ENCODE assay signal across 8 mouse cellular contexts in the genomic region with DNA sequence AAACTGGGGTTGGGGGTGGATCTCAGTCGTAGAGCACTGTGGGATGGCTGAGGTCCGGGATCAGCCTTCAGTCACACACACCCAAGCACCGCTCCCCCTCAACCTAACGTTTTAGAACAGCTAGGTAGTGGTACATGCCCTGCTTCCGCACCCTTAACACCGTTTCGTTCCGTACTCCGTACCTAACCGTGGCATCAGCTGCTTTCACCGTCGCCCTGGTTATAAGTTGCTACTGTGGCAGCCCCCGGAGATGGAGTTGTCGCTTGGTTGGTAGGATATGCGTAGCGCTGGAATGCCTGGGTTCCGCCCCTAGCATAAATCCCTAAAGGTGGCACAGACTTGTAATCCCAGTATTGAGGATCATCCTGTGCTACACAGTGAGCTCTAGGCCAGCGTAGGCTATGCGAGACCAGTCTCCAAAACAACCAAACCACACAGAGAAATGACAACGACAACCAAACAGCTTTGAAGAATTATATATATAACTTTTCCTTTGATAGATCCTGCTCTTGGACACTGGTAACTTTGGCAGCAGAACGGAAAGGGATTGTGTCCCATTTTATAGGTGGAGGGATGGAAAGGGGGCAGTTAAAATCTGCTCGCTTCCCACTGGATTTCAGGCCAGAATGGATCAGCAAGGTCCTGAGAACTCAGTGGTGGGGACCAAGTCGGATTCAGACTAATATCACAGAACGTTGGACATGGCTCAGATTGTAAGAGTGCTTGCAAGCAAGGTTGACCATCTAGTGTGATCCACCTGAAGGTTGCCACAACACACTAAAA. TPM values are rescaled to one million over a fixed set of nuclear protein-coding genes. Genes with fewer than 3 reads are reported as not detected.
DNase-seq lines count a peak whose midpoint lies in the region; ATAC-seq and TF ChIP-seq lines count a peak whose summit lies in the region.

A gene (minus strand): TSS at position 207 of the 783 bp plus-strand sequence.

- no peaks in the 10 kb centered on the region for H3K4me1 ChIP-seq in kidney, embryonic 14.5 days (ENCODE audit: control insufficient read depth, insufficient read depth, low read length)
- H3K4me1 ChIP-seq in MEL (ENCODE audit: control insufficient read depth in 1 of 2, insufficient read depth in 2 of 2, low read length in 2 of 2) = peaks cover 0 to 3% of the 10 kb centered on the region in 2 experiments; a peak in 1 of 4 replicates
- H3K4me1 ChIP-seq in embryonic facial prominence, embryonic 10.5 days = peaks cover 9% of the 10 kb centered on the region
- peaks cover 8% of the 10 kb centered on the region for H3K4me1 ChIP-seq in hindbrain, embryonic 10.5 days (replicated peaks)
- H3K4me1 ChIP-seq in liver, adult 2 months (ENCODE audit: control insufficient read depth, insufficient read depth, low read length) = peaks cover 2% of the 10 kb centered on the region; the same call in 1 of the 2 replicates
- H3K4me1 ChIP-seq in neural tube, embryonic 11.5 days (ENCODE audit: control insufficient read depth, insufficient read depth, low read length) = peaks cover 6% of the 10 kb centered on the region

- H3K79me2 ChIP-seq in MEL (ENCODE audit: control insufficient read depth, insufficient read depth, low read length, poor library complexity) = no peaks in the 10 kb centered on the region
- no peaks in the 10 kb centered on the region for H3K79me2 ChIP-seq in liver, adult 2 months (ENCODE audit: control insufficient read depth, insufficient read depth, low read length)

- no peaks in the 10 kb centered on the region for H3K27me3 ChIP-seq in kidney, embryonic 14.5 days (ENCODE audit: control insufficient read depth, insufficient read depth, low read length)
- no peaks in the 10 kb centered on the region for H3K27me3 ChIP-seq in MEL (ENCODE audit: control insufficient read depth in 1 of 2, insufficient read depth in 2 of 2, low read length in 2 of 2)
- peaks cover 25% of the 10 kb centered on the region for H3K27me3 ChIP-seq in embryonic facial prominence, embryonic 10.5 days (replicated peaks; ENCODE audit: low read depth, poor library complexity, severe bottlenecking)
- H3K27me3 ChIP-seq in hindbrain, embryonic 10.5 days (ENCODE audit: insufficient read depth, poor library complexity, severe bottlenecking) = peaks cover 12% of the 10 kb centered on the region
- no peaks in the 10 kb centered on the region for H3K27me3 ChIP-seq in liver, adult 2 months (ENCODE audit: control insufficient read depth, insufficient read depth, low read length)
- H3K27me3 ChIP-seq in neural tube, embryonic 11.5 days (ENCODE audit: control insufficient read depth, insufficient read depth, low read length) = no peaks in the 10 kb centered on the region

- H3K36me3 ChIP-seq in kidney, embryonic 14.5 days (ENCODE audit: control insufficient read depth, insufficient read depth, low read length) = no peaks in the 10 kb centered on the region
- peaks cover 0 to 3% of the 10 kb centered on the region in 2 experiments; a peak in 2 of 4 replicates for H3K36me3 ChIP-seq in MEL (ENCODE audit: control insufficient read depth in 1 of 2, insufficient read depth in 2 of 2, low read length in 2 of 2)
- no peaks in the 10 kb centered on the region for H3K36me3 ChIP-seq in embryonic facial prominence, embryonic 10.5 days (replicated peaks)
- no peaks in the 10 kb centered on the region for H3K36me3 ChIP-seq in hindbrain, embryonic 10.5 days
- H3K36me3 ChIP-seq in liver, adult 2 months (ENCODE audit: control insufficient read depth, insufficient read depth, low read length) = no peaks in the 10 kb centered on the region
- H3K36me3 ChIP-seq in neural tube, embryonic 11.5 days (ENCODE audit: control insufficient read depth, insufficient read depth, low read length) = no peaks in the 10 kb centered on the region

- no peak for DNase-seq in kidney, postnatal 36 days
- peak; percentile 60 for DNase-seq in MEL (ENCODE audit: low read depth, low spot score)
- peak; percentile 29 for DNase-seq in embryonic facial prominence, embryonic 10.5 days (ENCODE audit: low spot score)
- peak; percentile 15 for DNase-seq in hindbrain, embryonic 10.5 days (ENCODE audit: low spot score)
- DNase-seq in liver, adult 2 months (ENCODE audit: extremely low read depth, low read depth, low spot score) = peak; percentile 37
- DNase-seq in neural tube, embryonic 11.5 days (ENCODE audit: low spot score) = peak; percentile 27
- DNase-seq in ovary, postnatal 14 days (ENCODE audit: low spot score) = no peak

- TF ChIP-seq POLR2A in MEL (IDR thresholded peaks at IDR 0.05; ENCODE audit: control insufficient read depth in 1 of 2, insufficient read depth in 1 of 2, low read depth in 1 of 2, low read length in 2 of 2, poor library complexity in 1 of 2) = no peak
- TF ChIP-seq POLR2A in liver, adult 2 months (IDR thresholded peaks at IDR 0.05; ENCODE audit: extremely low read depth, insufficient read depth, low read length) = no peak

- H3K9me3 ChIP-seq in kidney, embryonic 14.5 days (ENCODE audit: control insufficient read depth, low read length) = no peaks in the 10 kb centered on the region
- H3K9me3 ChIP-seq in MEL (replicated peaks; ENCODE audit: insufficient read depth, low read length) = no peaks in the 10 kb centered on the region
- H3K9me3 ChIP-seq in embryonic facial prominence, embryonic 10.5 days = no peaks in the 10 kb centered on the region
- no peaks in the 10 kb centered on the region for H3K9me3 ChIP-seq in hindbrain, embryonic 10.5 days
- no peaks in the 10 kb centered on the region for H3K9me3 ChIP-seq in neural tube, embryonic 11.5 days (ENCODE audit: control insufficient read depth, low read length)

- H3K27ac ChIP-seq in kidney, embryonic 14.5 days (ENCODE audit: low read depth, low read length) = no peak within 1 kb of the TSS
- H3K27ac ChIP-seq in MEL (ENCODE audit: control insufficient read depth, low read depth, low read length) = peak within 1 kb of the TSS; percentile 56
- H3K27ac ChIP-seq in embryonic facial prominence, embryonic 10.5 days (replicated peaks) = peak within 1 kb of the TSS; percentile 72
- H3K27ac ChIP-seq in hindbrain, embryonic 10.5 days = peak within 1 kb of the TSS; percentile 78
- H3K27ac ChIP-seq in liver, adult 2 months (replicated peaks; ENCODE audit: insufficient read depth, low read depth, low read length) = peak within 1 kb of the TSS; percentile 41
- H3K27ac ChIP-seq in neural tube, embryonic 11.5 days (ENCODE audit: low read depth, low read length) = no peak within 1 kb of the TSS

- 4% methylated on average over 24 of the region's 24 CpGs for WGBS in kidney, embryonic 14.5 days
- WGBS in embryonic facial prominence, embryonic 10.5 days = 8% methylated on average over 24 of the region's 24 CpGs
- WGBS in hindbrain, embryonic 10.5 days = 7% methylated on average over 24 of the region's 24 CpGs
- 16% methylated on average over 24 of the region's 24 CpGs for WGBS in liver, adult 2 months
- 7% methylated on average over 24 of the region's 24 CpGs for WGBS in neural tube, embryonic 11.5 days

- TF ChIP-seq RAD21 in MEL (IDR thresholded peaks at IDR 0.05; ENCODE audit: low read depth, low read length) = no peak

- TF ChIP-seq EP300 in MEL (IDR thresholded peaks at IDR 0.05; ENCODE audit: low read depth in 1 of 2, low read length in 2 of 2) = no peak

- H3K9ac ChIP-seq in kidney, embryonic 14.5 days (ENCODE audit: low read depth, low read length) = peak within 1 kb of the TSS; percentile 72
- peak within 1 kb of the TSS; percentile 75 for H3K9ac ChIP-seq in MEL (ENCODE audit: control insufficient read depth, low read depth, low read length, poor library complexity, severe bottlenecking)
- peak within 1 kb of the TSS; percentile 73 for H3K9ac ChIP-seq in liver, adult 2 months (ENCODE audit: low read depth, low read length)
- peak within 1 kb of the TSS; percentile 5 for H3K9ac ChIP-seq in neural tube, embryonic 11.5 days (ENCODE audit: low read length)

- no peak for ATAC-seq in kidney, embryonic 14.5 days (ENCODE audit: low FRiP score, low TSS enrichment)
- ATAC-seq in neural tube, embryonic 11.5 days (ENCODE audit: insufficient read depth, low FRiP score, low TSS enrichment) = no peak

- H3K4me2 ChIP-seq in kidney, embryonic 14.5 days (replicated peaks; ENCODE audit: low read depth, low read length) = peak within 1 kb of the TSS; percentile 88
- peak within 1 kb of the TSS; percentile 61 for H3K4me2 ChIP-seq in neural tube, embryonic 11.5 days (ENCODE audit: low read depth)

- no peak for TF ChIP-seq CTCF in MEL (IDR thresholded peaks at IDR 0.05 in 2 of 3, conservative IDR thresholded peaks at IDR 0.05 in 1 of 3; ENCODE audit: control insufficient read depth in 1 of 3, insufficient read depth in 1 of 3, low read depth in 2 of 3, low read length in 3 of 3, poor library complexity in 1 of 3, severe bottlenecking in 1 of 3)
- TF ChIP-seq CTCF in liver, adult 2 months (IDR thresholded peaks at IDR 0.05; ENCODE audit: low read depth, low read length) = no peak

- peak within 1 kb of the TSS; percentile 61 for H3K4me3 ChIP-seq in kidney, embryonic 14.5 days (ENCODE audit: low read length)
- H3K4me3 ChIP-seq in MEL (ENCODE audit: control insufficient read depth in 1 of 2, insufficient read depth in 1 of 2, low read depth in 2 of 2, low read length in 2 of 2) = peak within 1 kb of the TSS; percentile 58 to 72
- H3K4me3 ChIP-seq in embryonic facial prominence, embryonic 10.5 days = peak within 1 kb of the TSS; percentile 70
- peak within 1 kb of the TSS; percentile 64 for H3K4me3 ChIP-seq in hindbrain, embryonic 10.5 days
- H3K4me3 ChIP-seq in liver, adult 2 months (ENCODE audit: insufficient read depth, low read depth, low read length) = peak within 1 kb of the TSS; percentile 63
- peak within 1 kb of the TSS; percentile 31 for H3K4me3 ChIP-seq in neural tube, embryonic 11.5 days (ENCODE audit: low read depth, low read length)

TF ChIP-seq in MEL, 35 proteins besides CTCF, POLR2A, EP300 and RAD21:
- TF ChIP-seq NELFE (IDR thresholded peaks at IDR 0.05; ENCODE audit: low read depth, low read length) (0 out of 2 replicates have a peak, but pooled peaks have one; percentile 19), SIN3A (IDR thresholded peaks at IDR 0.05; ENCODE audit: low read length) (0 out of 2 replicates have a peak, but pooled peaks have one; percentile 17), TBP (IDR thresholded peaks at IDR 0.05; ENCODE audit: low read depth, low read length) (no peak)

RNA-seq across cellular contexts. Expression of the gene that starts here (rescaled TPM):
- polyA plus RNA-seq in kidney, embryonic 14.5 days (2014; fragmentation: Nextera tagmentation; extraction: Ambion mirVana) = 10.7 and 12.5 TPM in 2 replicates
- 9.1 and 13.2 TPM in 2 replicates for total RNA-seq in MEL (2012; rRNA removed)
- 10 to 100 TPM in 1 of 2 experiments, not detected in 1; 19.8 TPM for polyA plus RNA-seq in MEL (2012; ENCODE audit: insufficient read depth in 1 of 2, insufficient read length in 2 of 2, low read depth in 1 of 2, low replicate concordance in 2 of 2, missing spikeins in 1 of 2)
- polyA plus RNA-seq in embryonic facial prominence, embryonic 10.5 days (2016; fragmentation: Nextera tagmentation; extraction: Ambion mirVana) = 6.3 and 6.4 TPM in 2 replicates
- polyA plus RNA-seq in hindbrain, embryonic 10.5 days (2016; fragmentation: Nextera tagmentation; extraction: Ambion mirVana) = 4.9 and 6.7 TPM in 2 replicates
- total RNA-seq in liver, adult 2 months (2014; rRNA removed) = 9.6 and 10.3 TPM in 2 replicates
- polyA plus RNA-seq in liver, adult 2 months (2012; rRNA removed) = 1.3 and 1.5 TPM in 2 replicates
- 10.9 and 13.3 TPM in 2 replicates for polyA plus RNA-seq in neural tube, embryonic 11.5 days (2014; fragmentation: Nextera tagmentation; extraction: Ambion mirVana)

Comparison
In these comparisons a context has a peak if more than half of its experiments do, and no peak if none do; other contexts are left out.
1. H3K27ac ChIP-seq: peak in MEL (single experiment), embryonic facial prominence, embryonic 10.5 days (single experiment), hindbrain, embryonic 10.5 days (single experiment) and liver, adult 2 months (single experiment); none in kidney, embryonic 14.5 days (single experiment) and neural tube, embryonic 11.5 days (single experiment).
2. H3K9ac ChIP-seq: peak in every context shown above with its lines; median percentile 75 in MEL; 73 in liver, adult 2 months; 72 in kidney, embryonic 14.5 days; 5 in neural tube, embryonic 11.5 days.
3. DNase-seq: peak in MEL (single experiment), embryonic facial prominence, embryonic 10.5 days (single experiment), hindbrain, embryonic 10.5 days (single experiment), liver, adult 2 months (single experiment) and neural tube, embryonic 11.5 days (single experiment); none in kidney, postnatal 36 days (0 of 2) and ovary, postnatal 14 days (single experiment).
4. Peak in every context shown above with its lines, with median percentiles within 50 percentile points of each other: H3K4me3 ChIP-seq.